Mouse (Mus musculus): ENCODE results near the gene Diras2. TPM values are rescaled to one million over a fixed set of nuclear protein-coding genes. Genes with fewer than 3 reads are reported as not detected.

Diras2 gene
- polyA plus RNA-seq (2014; fragmentation: Illumina TruSeq; extraction: RNeasy Lipid Tissue Mini Kit (QIAGEN cat#74804); ENCODE audit: low replicate concordance), result 0.30 TPM

GRCm38 (mm10) chr13:52531121-52531520 lies at the start of gene Diras2:
Gene Diras2 (minus strand): TSS chr13:52531279.

Other genes starting within 250 kb of the Diras2 start
- 1.9 TPM for gene Syk, start 51.9 kb upstream of the Diras2 start, polyA plus RNA-seq (2014; fragmentation: Illumina TruSeq; extraction: RNeasy Lipid Tissue Mini Kit (QIAGEN cat#74804); ENCODE audit: low replicate concordance)